Mouse (Mus musculus): ENCODE data around the gene Prkce.

Prkce gene

GRCm38 (mm10) chr17:86651091-86651490, 483.5 kb downstream of the Prkce start:
- DNase-seq, result peak in 1 of 2 experiments; percentile 38

- DNase-seq, result no peak
Measured at GRCm38 (mm10) chr17:86652751-86653150, 485.2 kb downstream of the Prkce start.

GRCm38 (mm10) chr17:86656369-86656768, 488.8 kb downstream of the Prkce start:
- DNase-seq, result no peak

GRCm38 (mm10) chr17:86662301-86662700, 494.7 kb downstream of the Prkce start:
- DNase-seq, result no peak

- no peak for DNase-seq
Measured at GRCm38 (mm10) chr17:86663471-86663870, 495.9 kb downstream of the Prkce start.

GRCm38 (mm10) chr17:86667836-86668600, 500.4 kb downstream of the Prkce start:
- no peak for DNase-seq

GRCm38 (mm10) chr17:86669641-86670373, 502.2 kb downstream of the Prkce start:
- DNase-seq, result peak; percentile 22 to 39

GRCm38 (mm10) chr17:86670731-86671130, 503.1 kb downstream of the Prkce start:
- peak; percentile 13 to 43 for DNase-seq

GRCm38 (mm10) chr17:86674971-86675370, 507.4 kb downstream of the Prkce start:
- DNase-seq, result no peak

GRCm38 (mm10) chr17:86676336-86676735, 508.8 kb downstream of the Prkce start:
- no peak for DNase-seq

GRCm38 (mm10) chr17:86676909-86677308, 509.3 kb downstream of the Prkce start:
- no peak for DNase-seq

- no peak for DNase-seq
Measured at GRCm38 (mm10) chr17:86685263-86685662, 517.7 kb downstream of the Prkce start.

- no peak for DNase-seq
Measured at GRCm38 (mm10) chr17:86687021-86687420, 519.4 kb downstream of the Prkce start.

- DNase-seq, result no peak
Measured at GRCm38 (mm10) chr17:86690871-86691390, 523.3 kb downstream of the Prkce start.

GRCm38 (mm10) chr17:86697751-86698150, 530.2 kb downstream of the Prkce start:
- DNase-seq, result no peak

GRCm38 (mm10) chr17:86703336-86703735, 535.8 kb downstream of the Prkce start:
- no peak for DNase-seq

GRCm38 (mm10) chr17:86705236-86705635, 537.7 kb downstream of the Prkce start:
- no peak for DNase-seq

- DNase-seq, result no peak
Measured at GRCm38 (mm10) chr17:86706467-86706866, 538.9 kb downstream of the Prkce start.
